Mouse (Mus musculus) limb, embryonic 14.5 days (tissue): ENCODE results near the gene Kpna3. TPM values are rescaled to one million over a fixed set of nuclear protein-coding genes. Genes with fewer than 3 reads are reported as not detected.
A peak's percentile ranks its signal among the peaks of the same experiment; 100 is the strongest.

Experiments
- ATAC-seq: fragments of 200-750 bp; cut with Nextera tagmentation; 2 replicates; pipeline ENCODE4 v1.8.0; 2017; ENCODE audit warnings: low read depth, moderate number of reproducible peaks, moderate TSS enrichment; ENCODE audit not compliant: low FRiP score
- DNase-seq: peaks from one replicate; pipeline ENCODE4 v3.0.0-alpha.2; 2015; ENCODE audit warnings: low spot score
- H3K27ac ChIP-seq: fragments of 300-500 bp; sonication (generic); replicated peaks from 2 replicates; pipeline ENCODE4 v1.5.1; 2014; ENCODE audit warnings: low read depth, mild to moderate bottlenecking, low read length, moderate library complexity, mixed read lengths
- H3K27me3 ChIP-seq: fragments of 300-500 bp; sonication (generic); 2 replicates; pipeline ENCODE4 v1.6.1; 2014; ENCODE audit warnings: low read length, mixed read lengths; ENCODE audit not compliant: control insufficient read depth, insufficient read depth
- H3K36me3 ChIP-seq: fragments of 300-500 bp; sonication (generic); 2 replicates; pipeline ENCODE4 v1.6.1; 2014; ENCODE audit warnings: mild to moderate bottlenecking, low read length, moderate library complexity, mixed read lengths; ENCODE audit not compliant: control insufficient read depth, insufficient read depth
- H3K4me1 ChIP-seq: fragments of 300-500 bp; sonication (generic); 2 replicates; pipeline ENCODE4 v1.6.1; 2014; ENCODE audit warnings: antibody characterized with exemption, low read length, mixed read lengths; ENCODE audit not compliant: control insufficient read depth, insufficient read depth
- H3K4me2 ChIP-seq: fragments of 300-500 bp; sonication (generic); replicated peaks from 2 replicates; pipeline ENCODE4 v1.6.1; 2014; ENCODE audit warnings: low read depth, mild to moderate bottlenecking, low read length, moderate library complexity; ENCODE audit not compliant: severe bottlenecking
- H3K4me3 ChIP-seq: fragments of 300-500 bp; sonication (generic); replicated peaks from 2 replicates; pipeline ENCODE4 v1.5.1; 2014; ENCODE audit warnings: low read length
- H3K9ac ChIP-seq: fragments of 300-500 bp; sonication (generic); 2 replicates; pipeline ENCODE4 v1.6.1; 2014; ENCODE audit warnings: mild to moderate bottlenecking, low read depth, low read length, moderate library complexity; ENCODE audit not compliant: severe bottlenecking
- H3K9me3 ChIP-seq: fragments of 300-500 bp; sonication (generic); 2 replicates; pipeline ENCODE4 v1.6.1; 2016; ENCODE audit warnings: low read length; ENCODE audit not compliant: control insufficient read depth
- POLR2A ChIP-seq: fragments of 200-500 bp; IDR thresholded peaks from 2 replicates; pipeline ENCODE4 v1.8.0; 2012; ENCODE audit warnings: inconsistent platforms, mild to moderate bottlenecking, moderate library complexity, borderline replicate concordance; ENCODE audit not compliant: insufficient read depth, insufficient read length; ENCODE audit errors: extremely low read depth
- WGBS: fragments of 180-500 bp; shearing (Covaris S2); extraction: QIAGEN DNeasy Blood & Tissue Kit; methylation state at CpG from one replicate; pipeline ENCODE4 v1.1.7; 2014; 5-methylcytosine and 5-hydroxymethylcytosine counted together
- polyA plus RNA-seq, 2 experiments: library from polyadenylated mRNA; depleted of rRNA in 1 of 2; stranded (reverse) in 1 of 2; unstranded in 1 of 2; fragments of >200 nt; fragmentation: Nextera tagmentation in 1 of 2; extraction: Ambion mirVana in 1 of 2; gene quantifications; 2 replicates each; pipeline versions ENCODE4 v1.2.1 to v1.2.3; 2012 to 2014

Gene Kpna3
- polyA plus RNA-seq (2012; rRNA removed) (26.6 and 30.8 TPM in 2 replicates), polyA plus RNA-seq (2014; fragmentation: Nextera tagmentation; extraction: Ambion mirVana) (53.0 and 56.1 TPM in 2 replicates)

DNA sequence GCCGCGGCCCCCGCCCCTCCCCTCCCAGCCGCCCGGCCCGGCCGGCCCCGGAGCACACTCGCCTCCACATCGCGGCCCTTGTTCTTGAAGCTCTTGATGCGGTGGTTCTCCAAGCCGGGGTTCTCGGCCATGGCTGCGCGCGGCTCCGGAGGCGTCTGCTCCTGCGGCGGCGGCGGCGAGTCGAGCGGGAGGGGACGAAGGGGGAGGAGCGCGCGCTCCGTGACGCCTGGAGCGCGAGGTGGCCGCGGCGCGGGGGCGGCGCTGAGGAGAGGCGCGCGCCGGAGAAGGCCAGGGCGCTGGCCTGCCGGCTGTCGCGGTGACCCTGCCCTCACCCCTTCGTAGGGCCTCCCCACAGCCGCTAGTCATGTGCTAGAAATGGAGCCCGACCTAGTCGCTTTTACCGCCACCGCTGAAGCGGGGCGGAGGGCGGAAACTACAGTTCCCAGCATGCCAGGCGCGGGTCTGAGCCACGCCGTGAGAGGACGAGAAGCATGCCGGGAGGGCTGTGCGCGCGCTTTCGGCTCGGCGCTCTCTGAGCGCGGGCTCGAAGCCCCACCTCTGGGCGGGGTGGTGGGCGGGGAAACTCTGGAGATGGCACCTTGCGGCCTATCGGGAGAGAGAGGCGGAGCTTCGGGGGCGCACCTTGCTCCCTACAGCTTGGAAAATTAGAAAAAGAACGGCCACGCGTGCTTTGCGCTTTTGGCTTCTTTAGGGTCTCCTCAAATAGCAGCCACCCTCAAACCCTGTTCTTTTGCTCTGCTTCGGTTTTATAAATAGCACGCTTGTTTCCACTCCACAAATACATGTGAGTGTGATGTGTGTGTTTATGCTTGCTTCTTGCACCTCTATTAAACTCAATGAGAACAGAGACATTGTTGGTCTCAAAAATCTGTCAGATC, at the start of gene Kpna3:
TSS of gene Kpna3 (minus strand) at position 214 of the 899 bp plus-strand sequence.
- DNase-seq (peak; percentile 99), ATAC-seq (peak; percentile 95)
- no peaks in the 10 kb centered on the region for H3K36me3 ChIP-seq
- TF ChIP-seq POLR2A, result 0 out of 2 replicates have a peak, but pooled peaks have one; percentile 10
- under 1% methylated on average over 43 of the region's 85 CpGs for WGBS
- H3K9ac ChIP-seq, result peak within 1 kb of the TSS; percentile 90
- H3K27ac ChIP-seq, result peak within 1 kb of the TSS; percentile 95
- H3K27me3 ChIP-seq, result no peaks in the 10 kb centered on the region
- H3K4me3 ChIP-seq, result peak within 1 kb of the TSS; percentile 90
- H3K4me1 ChIP-seq, result peaks cover 4% of the 10 kb centered on the region; the same call in 1 of the 2 replicates
- H3K4me2 ChIP-seq, result peak within 1 kb of the TSS; percentile 64
- no peaks in the 10 kb centered on the region for H3K9me3 ChIP-seq

DNA sequence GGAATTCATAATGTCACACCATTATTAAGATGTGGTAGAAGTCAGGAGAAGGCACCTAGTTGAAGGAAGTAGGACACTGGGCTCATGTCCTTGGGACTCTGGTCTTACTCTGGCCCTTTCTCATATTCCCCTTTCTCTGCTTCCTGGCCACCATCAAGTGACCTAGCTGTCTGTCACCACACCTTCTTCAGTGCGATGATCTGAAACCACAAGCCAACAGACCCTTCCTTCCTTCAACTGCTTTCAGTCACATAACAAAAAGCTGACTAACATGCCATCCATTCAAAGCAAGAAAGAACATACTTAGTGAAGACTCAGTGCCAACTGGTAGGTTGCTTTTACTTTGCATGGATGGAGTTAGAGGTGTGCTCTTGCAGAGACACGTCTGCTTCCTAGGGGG, 20.7 kb upstream of the Kpna3 start:
- Histone ChIP-seq H3K27me3 (no peaks in the 10 kb centered on the region), H3K9ac (no peak overlapping the region), H3K27ac (no peak overlapping the region), H3K9me3 (no peaks in the 10 kb centered on the region), H3K4me2 (no peak overlapping the region), H3K36me3 (no peaks in the 10 kb centered on the region), H3K4me1 (no peaks in the 10 kb centered on the region), H3K4me3 (no peak overlapping the region)
- DNase-seq, result no peak
- TF ChIP-seq POLR2A, result no peak
- WGBS, result 74% methylated on average over 2 of the region's 2 CpGs
- ATAC-seq, result no peak

- WGBS, result 60% methylated on average over 6 of the region's 6 CpGs
- Histone ChIP-seq H3K4me1 (no peaks in the 10 kb centered on the region), H3K9ac (no peak overlapping the region), H3K4me3 (no peak overlapping the region), H3K27me3 (no peaks in the 10 kb centered on the region), H3K36me3 (no peaks in the 10 kb centered on the region), H3K4me2 (no peak overlapping the region), H3K27ac (no peak overlapping the region), H3K9me3 (no peaks in the 10 kb centered on the region)
- DNase-seq (no peak), ATAC-seq (no peak)
- no peak for TF ChIP-seq POLR2A
Measured at GRCm38 (mm10) chr14:61457468-61457867, 17.8 kb upstream of the Kpna3 start.

DNA sequence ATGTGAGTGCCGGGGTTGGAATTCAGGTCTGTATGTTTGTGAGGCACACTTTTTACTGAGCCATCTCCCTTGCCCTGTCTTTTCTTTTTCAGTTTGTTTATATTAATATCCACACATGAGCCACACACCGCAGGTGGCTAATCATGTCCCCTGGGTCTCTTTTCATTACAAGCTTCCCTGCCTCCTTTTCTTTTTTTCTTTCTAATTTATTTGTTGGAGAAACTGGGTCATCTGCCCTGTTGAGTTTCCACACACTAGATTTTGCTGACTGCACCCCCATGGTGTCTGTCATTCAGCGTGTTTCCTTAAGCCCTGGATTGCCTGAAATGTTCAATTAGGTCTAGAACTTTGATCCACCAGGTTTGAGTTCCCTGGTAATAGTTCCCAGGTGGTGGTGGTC, 15.9 kb upstream of the Kpna3 start:
- no peak overlapping the region for H3K4me2 ChIP-seq
- DNase-seq (no peak), ATAC-seq (no peak)
- H3K4me1 ChIP-seq, result no peaks in the 10 kb centered on the region
- no peaks in the 10 kb centered on the region for H3K9me3 ChIP-seq
- 70% methylated on average over 3 of the region's 3 CpGs for WGBS
- H3K27ac ChIP-seq, result no peak overlapping the region
- no peaks in the 10 kb centered on the region for H3K36me3 ChIP-seq
- TF ChIP-seq POLR2A, result no peak
- H3K27me3 ChIP-seq, result no peaks in the 10 kb centered on the region
- no peak overlapping the region for H3K4me3 ChIP-seq
- H3K9ac ChIP-seq, result no peak overlapping the region

- H3K36me3 ChIP-seq, result no peaks in the 10 kb centered on the region
- no peaks in the 10 kb centered on the region for H3K9me3 ChIP-seq
- ATAC-seq (no peak), DNase-seq (no peak)
- no peak overlapping the region for H3K4me3 ChIP-seq
- H3K4me1 ChIP-seq, result no peaks in the 10 kb centered on the region
- no peak for TF ChIP-seq POLR2A
- WGBS, result 81% methylated on average over 4 of the region's 4 CpGs
- H3K9ac ChIP-seq, result no peak overlapping the region
- H3K27me3 ChIP-seq, result no peaks in the 10 kb centered on the region
- no peak overlapping the region for H3K27ac ChIP-seq
- no peak overlapping the region for H3K4me2 ChIP-seq
Measured at GRCm38 (mm10) chr14:61453032-61453431, 13.4 kb upstream of the Kpna3 start.
